Mouse (Mus musculus) spleen, adult 2 months (tissue): ENCODE data around the gene Col7a1. TPM values are rescaled to one million over a fixed set of nuclear protein-coding genes. Genes with fewer than 3 reads are reported as not detected.

Experiments
- DNase-seq, 2 experiments: peaks; one replicate each; pipeline versions ENCODE4 v3.0.0 to v3.0.0-alpha.2; 2012 to 2021; ENCODE audit warnings: low spot score in 2 of 2, low read depth in 1 of 2
- H3K27ac ChIP-seq: fragments of 200-500 bp; 2 replicates; pipeline ENCODE4 v1.5.1; 2012; ENCODE audit warnings: low read length, inconsistent platforms; ENCODE audit not compliant: insufficient read depth
- H3K27me3 ChIP-seq: fragments of 200-500 bp; 2 replicates; pipeline ENCODE4 v1.6.1; 2012; ENCODE audit warnings: mild to moderate bottlenecking, moderate library complexity, low read length, inconsistent platforms; ENCODE audit not compliant: control insufficient read depth, insufficient read depth
- H3K36me3 ChIP-seq: fragments of 200-500 bp; 2 replicates; pipeline ENCODE4 v1.6.1; 2012; ENCODE audit warnings: mild to moderate bottlenecking, low read length, inconsistent platforms; ENCODE audit not compliant: control insufficient read depth, insufficient read depth
- H3K4me1 ChIP-seq: fragments of 200-500 bp; 2 replicates; pipeline ENCODE4 v1.6.1; 2011; ENCODE audit warnings: inconsistent platforms; ENCODE audit not compliant: control insufficient read depth, insufficient read depth, insufficient read length
- H3K4me3 ChIP-seq: fragments of 200-500 bp; 2 replicates; pipeline ENCODE4 v1.5.1; 2011; ENCODE audit warnings: mild to moderate bottlenecking, inconsistent platforms; ENCODE audit not compliant: insufficient read depth, insufficient read length; ENCODE audit errors: extremely low read depth
- CTCF ChIP-seq: fragments of 200-500 bp; IDR thresholded peaks from 2 replicates; pipeline ENCODE4 v1.5.1; 2011; ENCODE audit warnings: mild to moderate bottlenecking, inconsistent platforms; ENCODE audit not compliant: insufficient read depth, insufficient read length, insufficient replicate concordance; ENCODE audit errors: extremely low read depth
- POLR2A ChIP-seq: fragments of 200-500 bp; IDR thresholded peaks from 2 replicates; pipeline ENCODE4 v1.6.1; 2011; ENCODE audit warnings: low read depth, low read length, inconsistent platforms
- WGBS: fragments of 180-500 bp; shearing (Covaris S2); methylation state at CpG from one replicate; pipeline ENCODE4 v1.1.7; 2018; 5-methylcytosine and 5-hydroxymethylcytosine counted together
- polyA plus RNA-seq: library from polyadenylated mRNA; depleted of rRNA; stranded (reverse); fragments of >200 nt; gene quantifications from 2 replicates; pipeline ENCODE4 v1.2.3, GENCODE M21; 2012

Col7a1 gene
- polyA plus RNA-seq, 1 experiment, result 14.4 TPM

DNA sequence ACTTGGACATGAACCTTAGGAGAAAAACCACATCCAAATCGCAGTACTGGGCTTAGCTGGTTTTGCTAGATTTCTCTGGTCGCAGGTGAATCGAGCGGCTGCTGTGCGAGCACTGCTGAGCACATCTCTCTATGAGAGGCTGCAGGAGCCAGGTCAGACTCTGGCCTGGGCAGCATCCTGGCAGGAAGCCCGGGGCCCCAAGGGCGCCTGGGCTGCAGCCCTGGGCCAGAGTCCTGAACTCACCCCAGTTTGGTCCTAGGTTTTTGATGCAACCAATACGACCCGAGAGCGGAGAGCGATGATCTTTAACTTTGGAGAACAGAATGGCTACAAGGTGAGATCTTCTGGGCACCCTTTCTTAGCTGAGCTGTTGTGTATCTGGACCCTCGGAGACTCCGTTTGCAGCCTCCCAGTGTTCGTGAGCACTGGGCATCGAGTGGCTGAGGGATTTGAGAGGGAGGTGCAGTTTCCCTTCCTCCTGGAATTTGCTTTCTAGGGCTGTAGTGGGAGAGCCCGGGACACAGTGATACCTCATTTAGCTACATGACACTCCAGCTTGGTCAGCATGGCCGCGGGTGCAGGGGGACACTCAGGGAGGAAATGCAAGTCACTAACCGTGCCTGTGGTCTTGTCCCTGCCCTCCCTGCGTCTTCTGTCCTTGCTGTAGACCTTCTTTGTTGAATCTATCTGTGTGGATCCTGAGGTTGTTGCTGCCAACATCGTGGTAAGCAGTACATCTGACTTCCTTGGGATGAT, 53.8 kb downstream of the Col7a1 start:
- TF ChIP-seq CTCF, result no peak
- no peak for TF ChIP-seq POLR2A
- H3K27me3 ChIP-seq, result no peaks in the 10 kb centered on the region
- H3K4me1 ChIP-seq, result 0 out of 2 replicates have a peak, but pooled peaks cover 3% of the 10 kb centered on the region
- H3K36me3 ChIP-seq, result peaks cover 2% of the 10 kb centered on the region; the same call in 1 of the 2 replicates
- no peak for DNase-seq
- WGBS, result 85% methylated on average over 21 of the region's 21 CpGs
- H3K4me3 ChIP-seq, result no peak overlapping the region
- H3K27ac ChIP-seq, result no peak overlapping the region

- WGBS, result 92% methylated on average over 9 of the region's 9 CpGs
- Histone ChIP-seq H3K4me1 (0 out of 2 replicates have a peak, but pooled peaks cover 3% of the 10 kb centered on the region), H3K36me3 (peaks cover 2% of the 10 kb centered on the region; the same call in 1 of the 2 replicates), H3K27me3 (no peaks in the 10 kb centered on the region), H3K4me3 (no peak overlapping the region), H3K27ac (no peak overlapping the region)
- DNase-seq, result no peak
- TF ChIP-seq POLR2A, result no peak
- TF ChIP-seq CTCF, result no peak
Measured at GRCm38 (mm10) chr9:109008081-109008480, 54.7 kb downstream of the Col7a1 start.

GRCm38 (mm10) chr9:109008994-109009635, 55.7 kb downstream of the Col7a1 start:
- DNase-seq, result no peak
- Histone ChIP-seq H3K27ac (no peak overlapping the region), H3K36me3 (peaks cover 2% of the 10 kb centered on the region; the same call in 1 of the 2 replicates), H3K4me1 (0 out of 2 replicates have a peak, but pooled peaks cover 3% of the 10 kb centered on the region), H3K4me3 (no peak overlapping the region), H3K27me3 (no peaks in the 10 kb centered on the region)
- 66% methylated on average over 10 of the region's 10 CpGs for WGBS
- TF ChIP-seq POLR2A (no peak), CTCF (no peak)

DNA sequence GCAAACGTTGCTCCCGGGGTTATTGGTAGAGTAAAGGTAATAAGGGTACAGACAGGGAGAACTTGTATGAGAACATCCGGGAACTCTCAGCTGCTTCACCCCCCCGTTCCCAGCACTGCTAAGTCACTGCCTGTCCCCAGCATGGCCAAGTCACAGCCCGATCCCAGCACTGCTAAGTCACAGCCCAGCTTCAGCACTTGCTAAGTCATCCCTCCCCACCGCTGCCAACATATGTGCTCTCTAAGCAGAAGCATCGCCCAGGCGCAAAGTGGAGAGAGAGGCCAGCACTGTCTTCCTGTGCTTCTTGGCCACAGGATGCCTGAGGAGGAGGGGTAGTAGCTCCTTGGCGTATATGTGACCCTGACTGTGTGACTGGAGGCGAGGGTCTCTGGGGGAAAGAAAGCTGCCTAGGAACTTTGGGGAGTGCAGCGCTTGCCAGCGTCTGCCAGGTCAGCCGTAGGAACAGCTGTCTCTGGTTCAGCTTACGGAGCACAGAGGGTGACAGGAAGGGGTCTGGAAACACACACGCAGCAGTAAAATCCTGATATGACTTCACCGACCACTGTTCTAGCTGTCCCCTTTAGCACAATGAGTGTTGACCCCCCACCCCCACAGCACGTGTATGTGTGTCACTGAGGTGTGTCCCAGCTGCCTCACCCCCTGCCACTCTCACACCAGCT, 56.4 kb downstream of the Col7a1 start:
- Histone ChIP-seq H3K27me3 (no peaks in the 10 kb centered on the region), H3K27ac (no peak overlapping the region), H3K4me1 (0 out of 2 replicates have a peak, but pooled peaks cover 3% of the 10 kb centered on the region), H3K36me3 (peaks cover 2% of the 10 kb centered on the region; the same call in 1 of the 2 replicates), H3K4me3 (no peak overlapping the region)
- DNase-seq, result no peak
- TF ChIP-seq CTCF, result no peak
- TF ChIP-seq POLR2A, result no peak
- 22% methylated on average over 17 of the region's 17 CpGs for WGBS

GRCm38 (mm10) chr9:109010316-109010690, 56.9 kb downstream of the Col7a1 start:
- Histone ChIP-seq H3K27me3 (no peaks in the 10 kb centered on the region), H3K4me1 (0 out of 2 replicates have a peak, but pooled peaks cover 3% of the 10 kb centered on the region), H3K4me3 (no peak overlapping the region), H3K36me3 (peaks cover 2% of the 10 kb centered on the region; the same call in 1 of the 2 replicates), H3K27ac (no peak overlapping the region)
- no peak for TF ChIP-seq POLR2A
- no peak for TF ChIP-seq CTCF
- no peak for DNase-seq
- 76% methylated on average over 14 of the region's 14 CpGs for WGBS

DNA sequence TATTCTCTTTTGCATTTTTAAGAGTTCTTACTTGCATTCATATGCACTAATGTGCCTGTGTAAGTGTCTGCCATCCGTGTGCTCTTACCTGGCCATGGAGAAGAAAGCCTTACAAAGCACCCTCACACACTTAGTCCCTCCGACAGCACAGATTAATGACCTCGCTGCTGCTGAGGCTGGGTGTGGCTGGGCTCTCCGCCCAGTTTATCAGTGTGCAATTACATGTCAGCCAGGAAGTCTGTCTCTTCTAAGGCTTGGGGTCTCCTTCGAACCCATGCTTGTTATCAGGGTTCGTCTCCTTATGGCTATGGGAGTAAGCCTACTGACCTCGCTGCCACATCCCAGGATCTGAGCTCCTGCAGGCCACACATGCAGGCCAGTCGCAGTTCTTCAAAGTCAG, 62.0 kb downstream of the Col7a1 start:
- no peak for DNase-seq
- Histone ChIP-seq H3K4me3 (no peak overlapping the region), H3K4me1 (no peaks in the 10 kb centered on the region), H3K27me3 (no peaks in the 10 kb centered on the region), H3K27ac (no peak overlapping the region), H3K36me3 (peaks cover under 1% of the 10 kb centered on the region; the same call in 1 of the 2 replicates)
- TF ChIP-seq CTCF, result no peak
- TF ChIP-seq POLR2A, result no peak
- WGBS, result 84% methylated on average over 8 of the region's 8 CpGs
